Mouse (Mus musculus) myocyte (in vitro differentiated cells): ENCODE results near the gene Scamp5. TPM values are rescaled to one million over a fixed set of nuclear protein-coding genes. Genes with fewer than 3 reads are reported as not detected.

Experiments
- H3K27me3 ChIP-seq: one replicate; pipeline ENCODE4 v1.6.1; 2011; ENCODE audit not compliant: control insufficient read depth, insufficient read depth, insufficient read length
- H3K36me3 ChIP-seq: one replicate; pipeline ENCODE4 v1.6.1; 2011; ENCODE audit not compliant: control insufficient read depth, insufficient read depth
- H3K4me2 ChIP-seq: one replicate; pipeline ENCODE4 v1.6.1; 2011; ENCODE audit warnings: low read depth, control low read depth
- H3K4me3 ChIP-seq: one replicate; pipeline ENCODE4 v1.5.1; 2011; ENCODE audit warnings: mild to moderate bottlenecking, control low read depth, moderate library complexity
- H3K79me2 ChIP-seq: one replicate; pipeline ENCODE4 v1.6.1; 2011; ENCODE audit not compliant: control insufficient read depth, insufficient read depth
- H3ac ChIP-seq: one replicate; pipeline ENCODE4 v1.6.1; 2011; ENCODE audit not compliant: control insufficient read depth, insufficient read length
- CEBPB ChIP-seq: IDR thresholded peaks from 2 replicates; pipeline ENCODE4 v1.6.1; 2011; ENCODE audit warnings: mild to moderate bottlenecking, moderate library complexity; ENCODE audit not compliant: poor library complexity, insufficient read depth, severe bottlenecking
- E2F4 ChIP-seq: IDR thresholded peaks from one replicate; pipeline ENCODE4 v1.6.1; 2011; ENCODE audit warnings: mild to moderate bottlenecking, control low read depth, moderate library complexity; ENCODE audit not compliant: insufficient read depth
- MAX ChIP-seq: IDR thresholded peaks from one replicate; pipeline ENCODE4 v1.6.1; 2011; ENCODE audit warnings: low read depth, mild to moderate bottlenecking, control low read depth
- MYOD1 ChIP-seq, 3 experiments: IDR thresholded peaks; one replicate each; pipeline ENCODE4 v1.6.1; 2011; ENCODE audit warnings: control low read depth in 2 of 3, low read depth in 2 of 3, mild to moderate bottlenecking in 2 of 3, moderate library complexity in 1 of 3; ENCODE audit not compliant: insufficient read length in 2 of 3, control insufficient read depth in 1 of 3
- MYOG ChIP-seq, 3 experiments: IDR thresholded peaks; one replicate each; pipeline ENCODE4 v1.6.1; 2011; ENCODE audit warnings: control low read depth in 2 of 3, low read depth in 2 of 3, mild to moderate bottlenecking in 2 of 3; ENCODE audit not compliant: insufficient read length in 2 of 3, control insufficient read depth in 1 of 3, insufficient read depth in 1 of 3
- POLR2A ChIP-seq: IDR thresholded peaks from one replicate; pipeline ENCODE4 v1.6.1; 2011; ENCODE audit warnings: low read depth, mild to moderate bottlenecking, control low read depth, moderate library complexity; ENCODE audit not compliant: insufficient read length
- POLR2AphosphoS2 ChIP-seq: IDR thresholded peaks from one replicate; pipeline ENCODE4 v1.6.1; 2011; ENCODE audit warnings: low read depth, control low read depth; ENCODE audit not compliant: insufficient read length
- REST ChIP-seq: IDR thresholded peaks from one replicate; pipeline ENCODE4 v1.6.1; 2011; ENCODE audit warnings: mild to moderate bottlenecking, control low read depth, moderate library complexity; ENCODE audit not compliant: insufficient read depth, insufficient read length
- SRF ChIP-seq: IDR thresholded peaks from one replicate; pipeline ENCODE4 v1.6.1; 2011; ENCODE audit warnings: low read depth; ENCODE audit not compliant: control insufficient read depth, insufficient read length
- TCF12 ChIP-seq: IDR thresholded peaks from one replicate; pipeline ENCODE4 v1.6.1; 2011; ENCODE audit warnings: mild to moderate bottlenecking, control low read depth; ENCODE audit not compliant: poor library complexity, insufficient read depth, severe bottlenecking
- TCF3 ChIP-seq: IDR thresholded peaks from one replicate; pipeline ENCODE4 v1.6.1; 2011; ENCODE audit warnings: low read depth, control low read depth; ENCODE audit not compliant: insufficient read length
- USF1 ChIP-seq: IDR thresholded peaks from one replicate; pipeline ENCODE4 v1.6.1; 2011; ENCODE audit warnings: low read depth, mild to moderate bottlenecking, control low read depth, moderate library complexity
- polyA plus RNA-seq: library from polyadenylated mRNA; unstranded; fragments of >200 nt; fragmentation: generic; extraction: Trizol; gene quantifications from one replicate; pipeline ENCODE4 v1.2.1, GENCODE M21; 2012; ENCODE audit warnings: missing spikeins

Scamp5 gene
- polyA plus RNA-seq, 1 experiment, result 23.6 TPM

- Histone ChIP-seq H3K79me2 (no peaks in the 10 kb centered on the region), H3K4me3 (no peak overlapping the region), H3ac (no peak overlapping the region), H3K27me3 (no peaks in the 10 kb centered on the region), H3K36me3 (no peaks in the 10 kb centered on the region), H3K4me2 (no peak overlapping the region)
- TF ChIP-seq SRF (no peak), MYOG (IDR thresholded peaks at IDR 0.05; ENCODE audit: control insufficient read depth in 1 of 3, insufficient read depth in 1 of 3, insufficient read length in 2 of 3, low read depth in 2 of 3) (no peak), E2F4 (no peak), TCF3 (no peak), REST (no peak), MYOD1 (IDR thresholded peaks at IDR 0.05; ENCODE audit: control insufficient read depth in 1 of 3, insufficient read length in 2 of 3, low read depth in 2 of 3) (no peak), POLR2AphosphoS2 (no peak), CEBPB (no peak), TCF12 (no peak), USF1 (no peak), POLR2A (no peak), MAX (no peak)
Observed at GRCm38 (mm10) chr9:57453516-57453915, 14.3 kb downstream of the Scamp5 start.

GRCm38 (mm10) chr9:57452624-57453462, 15.0 kb downstream of the Scamp5 start:
- TF ChIP-seq POLR2A (no peak), SRF (no peak), TCF3 (no peak), CEBPB (no peak), POLR2AphosphoS2 (no peak)
- Histone ChIP-seq H3K79me2 (no peaks in the 10 kb centered on the region), H3K4me2 (no peak overlapping the region), H3K36me3 (no peaks in the 10 kb centered on the region), H3ac (no peak overlapping the region), H3K4me3 (no peak overlapping the region), H3K27me3 (no peaks in the 10 kb centered on the region)

- H3ac ChIP-seq, result no peak overlapping the region
- no peaks in the 10 kb centered on the region for H3K79me2 ChIP-seq
- no peaks in the 10 kb centered on the region for H3K27me3 ChIP-seq
- H3K4me3 ChIP-seq, result no peak overlapping the region
- no peaks in the 10 kb centered on the region for H3K36me3 ChIP-seq
- H3K4me2 ChIP-seq, result no peak overlapping the region
- TF ChIP-seq MAX (no peak), SRF (no peak), MYOG (IDR thresholded peaks at IDR 0.05; ENCODE audit: control insufficient read depth in 1 of 3, insufficient read depth in 1 of 3, insufficient read length in 2 of 3, low read depth in 2 of 3) (no peak), USF1 (no peak), MYOD1 (IDR thresholded peaks at IDR 0.05; ENCODE audit: control insufficient read depth in 1 of 3, insufficient read length in 2 of 3, low read depth in 2 of 3) (no peak), E2F4 (no peak), POLR2AphosphoS2 (no peak), CEBPB (no peak), REST (no peak), POLR2A (no peak), TCF12 (no peak), TCF3 (no peak)
Observed at GRCm38 (mm10) chr9:57449715-57450114, 18.1 kb downstream of the Scamp5 start.

- Histone ChIP-seq H3ac (no peak overlapping the region), H3K79me2 (no peaks in the 10 kb centered on the region), H3K27me3 (no peaks in the 10 kb centered on the region), H3K36me3 (no peaks in the 10 kb centered on the region), H3K4me2 (peak overlapping the region; percentile 42), H3K4me3 (no peak overlapping the region)
- TF ChIP-seq POLR2A (no peak), CEBPB (no peak), REST (no peak), POLR2AphosphoS2 (no peak), E2F4 (no peak), SRF (no peak), MYOG (IDR thresholded peaks at IDR 0.05; ENCODE audit: control insufficient read depth in 1 of 3, insufficient read depth in 1 of 3, insufficient read length in 2 of 3, low read depth in 2 of 3) (no peak), TCF3 (no peak), MYOD1 (IDR thresholded peaks at IDR 0.05; ENCODE audit: control insufficient read depth in 1 of 3, insufficient read length in 2 of 3, low read depth in 2 of 3) (no peak)
Observed at GRCm38 (mm10) chr9:57440620-57441019, 27.2 kb downstream of the Scamp5 start.

- Histone ChIP-seq H3ac (peak within 1 kb of the TSS; percentile 53), H3K36me3 (no peaks in the 10 kb centered on the region), H3K79me2 (no peaks in the 10 kb centered on the region), H3K4me2 (peak within 1 kb of the TSS; percentile 100), H3K4me3 (peak within 1 kb of the TSS; percentile 41), H3K27me3 (no peaks in the 10 kb centered on the region)
- TF ChIP-seq POLR2A (peak; percentile 86), MYOG (IDR thresholded peaks at IDR 0.05; ENCODE audit: control insufficient read depth in 1 of 3, insufficient read depth in 1 of 3, insufficient read length in 2 of 3, low read depth in 2 of 3) (no peak), USF1 (no peak), POLR2AphosphoS2 (peak; percentile 94), E2F4 (peak; percentile 54), MYOD1 (IDR thresholded peaks at IDR 0.05; ENCODE audit: control insufficient read depth in 1 of 3, insufficient read length in 2 of 3, low read depth in 2 of 3) (no peak), MAX (no peak)
Observed at GRCm38 (mm10) chr9:57439522-57440295, 28.2 kb downstream of the Scamp5 start, which contains the start of gene Ppcdc. Gene Ppcdc (minus strand): TSS chr9:57440124.
